Mouse (Mus musculus) megakaryocyte progenitor cell, adult 5-6 weeks (primary cell): ENCODE measurements at regions not wholly inside any gene's neighbourhood (a gene's known extent, or its start where the extent isn't known, plus 50 kb on each side); places are given as distances from the start of the nearest gene placed in this dataset.

Experiments used
- ATAC-seq: replicated peaks from 2 replicates; pipeline ENCODE4 v1.8.0; 2016; ENCODE audit warnings: mild to moderate bottlenecking, moderate TSS enrichment, inconsistent platforms; ENCODE audit not compliant: poor library complexity

DNA sequence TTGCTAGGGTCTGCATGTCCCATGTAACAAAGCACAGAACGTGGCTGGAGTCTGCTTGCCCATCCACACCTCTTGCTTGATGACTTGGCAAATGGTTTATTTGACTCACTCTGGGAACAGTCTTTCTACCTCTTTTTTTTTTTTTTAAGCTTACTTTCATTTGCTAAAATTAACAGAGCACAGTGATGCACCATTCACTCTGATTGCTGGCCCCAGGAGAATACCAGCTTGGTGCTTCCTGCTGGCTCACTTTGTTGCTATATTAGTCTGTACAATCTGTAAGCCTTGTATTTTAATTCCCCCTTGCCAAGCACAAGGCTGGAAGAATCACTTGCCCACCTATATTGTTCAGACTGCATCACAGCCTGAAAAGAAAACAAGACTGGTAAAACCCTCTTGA lies 521.4 kb upstream of the Atp11b start:
- no peak for ATAC-seq

GRCm38 (mm10) chr3:35235066-35235465 lies 518.8 kb upstream of the Atp11b start:
- ATAC-seq = no peak

DNA sequence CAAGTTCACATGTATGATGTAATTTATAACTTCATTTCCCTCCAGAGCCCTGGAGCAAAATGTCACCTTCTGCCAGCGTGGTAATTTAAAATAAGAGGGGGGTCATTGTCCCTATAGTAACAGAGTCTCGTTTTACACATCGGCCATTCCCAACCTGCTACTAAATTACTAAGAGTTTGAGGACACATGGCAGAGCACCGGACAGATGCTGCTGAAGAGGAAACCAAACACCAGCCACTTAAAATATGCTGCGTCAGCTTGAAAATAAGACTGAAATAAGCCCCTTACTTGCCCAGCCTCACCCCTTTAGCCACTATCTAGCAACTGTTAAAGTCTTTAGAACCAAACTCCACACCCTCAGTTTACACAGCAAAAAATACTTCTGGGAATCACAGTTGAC lies 518.1 kb upstream of the Atp11b start:
- no peak for ATAC-seq

DNA sequence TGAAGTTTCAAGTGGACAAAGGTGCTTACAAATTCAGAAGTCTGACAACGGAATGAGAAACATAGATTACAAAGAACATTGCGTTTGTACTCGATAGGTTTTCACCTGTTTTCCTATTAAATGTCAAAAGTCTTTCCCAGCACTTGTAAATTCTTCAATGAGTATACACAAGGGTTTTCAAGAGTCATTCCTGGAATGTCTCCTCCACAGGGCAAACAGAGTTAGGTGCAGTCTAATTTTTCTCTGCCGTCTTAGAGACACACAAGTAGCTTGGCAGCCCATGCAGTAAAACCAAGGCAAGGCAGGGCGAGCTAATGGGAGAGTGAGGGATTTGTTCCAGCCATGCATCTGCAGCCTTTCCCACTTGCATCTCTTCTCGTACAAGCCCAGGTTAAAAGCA lies 516.6 kb upstream of the Atp11b start:
- ATAC-seq = no peak

- ATAC-seq = no peak
These were observed 511.6 kb upstream of the Atp11b start for GRCm38 (mm10) chr3:35242349-35242748.

GRCm38 (mm10) chr3:35242871-35243529 lies 510.9 kb upstream of the Atp11b start:
- no peak for ATAC-seq

DNA sequence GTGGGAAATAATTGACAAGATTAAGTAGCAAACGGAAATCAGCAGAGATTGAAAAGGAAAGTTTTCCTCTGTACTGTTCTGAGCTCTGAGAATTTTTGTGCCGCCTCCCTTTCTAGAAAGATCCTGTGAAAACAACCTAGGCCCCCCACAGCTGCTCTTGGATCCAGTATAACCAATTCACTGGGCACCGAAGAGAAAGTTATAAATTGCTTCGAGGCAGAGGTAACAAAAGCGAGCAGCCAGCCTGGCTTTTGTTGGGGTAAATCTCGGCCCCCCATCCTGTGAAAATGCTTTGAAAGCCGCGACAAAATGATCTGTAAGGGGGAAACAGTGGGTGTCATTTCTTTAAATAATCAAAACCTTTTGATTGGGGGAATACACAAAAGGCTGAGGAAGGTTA lies 508.9 kb upstream of the Atp11b start:
- ATAC-seq = no peak

DNA sequence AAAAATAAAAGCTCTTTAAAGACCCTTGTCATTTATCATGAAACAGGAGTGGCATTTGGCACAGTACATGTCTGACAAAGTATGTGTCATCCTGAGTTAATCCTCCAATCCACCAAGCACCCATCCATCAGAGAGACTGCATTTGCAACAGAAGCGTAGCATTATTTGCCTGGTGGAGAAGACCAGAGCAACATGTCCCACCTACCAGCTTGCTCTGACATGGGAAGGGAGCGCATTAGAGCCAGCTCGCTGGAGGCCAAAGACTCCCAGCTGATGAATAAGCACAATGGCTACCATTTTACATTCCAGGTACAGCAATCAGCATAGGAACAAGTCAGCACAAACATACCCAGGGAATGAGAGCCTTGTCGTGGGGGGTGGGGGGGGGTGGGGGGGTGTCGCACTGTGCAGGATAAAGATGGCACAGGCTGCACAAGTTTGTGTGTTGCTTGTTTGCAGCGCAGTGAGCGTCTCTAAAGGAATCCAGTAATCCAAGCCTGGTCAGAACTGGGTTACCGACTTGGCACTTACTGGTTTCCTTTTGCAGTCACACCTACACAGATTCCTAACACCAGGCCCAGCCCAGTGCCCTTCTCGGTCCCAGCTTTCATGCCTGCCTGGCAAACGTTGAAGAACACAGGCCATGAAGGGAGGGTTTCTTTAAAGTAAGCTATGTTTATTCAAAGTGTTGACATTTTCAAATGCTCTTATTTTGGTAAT lies 507.8 kb upstream of the Atp11b start:
- ATAC-seq = no peak

DNA sequence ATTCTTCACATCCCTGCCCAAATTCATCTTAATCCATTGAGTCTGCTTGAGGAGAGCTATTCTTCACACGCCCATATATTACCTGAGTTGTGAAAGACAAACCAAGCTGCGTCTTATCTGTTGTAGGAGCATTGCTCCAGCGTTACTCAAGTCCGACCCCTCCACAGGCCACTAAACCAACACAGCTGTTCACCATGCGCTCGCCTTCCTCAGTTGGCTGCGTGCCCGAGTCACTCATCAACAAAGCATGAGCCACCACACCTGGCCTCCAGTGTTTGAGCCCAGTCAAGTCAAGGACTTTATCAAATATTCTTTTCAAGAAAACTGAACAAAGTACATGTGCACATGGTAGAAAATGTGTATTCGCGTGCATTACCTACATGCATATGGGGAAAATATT lies 504.7 kb upstream of the Atp11b start:
- no peak for ATAC-seq

GRCm38 (mm10) chr3:35250092-35250749 lies 503.7 kb upstream of the Atp11b start:
- ATAC-seq = no peak

DNA sequence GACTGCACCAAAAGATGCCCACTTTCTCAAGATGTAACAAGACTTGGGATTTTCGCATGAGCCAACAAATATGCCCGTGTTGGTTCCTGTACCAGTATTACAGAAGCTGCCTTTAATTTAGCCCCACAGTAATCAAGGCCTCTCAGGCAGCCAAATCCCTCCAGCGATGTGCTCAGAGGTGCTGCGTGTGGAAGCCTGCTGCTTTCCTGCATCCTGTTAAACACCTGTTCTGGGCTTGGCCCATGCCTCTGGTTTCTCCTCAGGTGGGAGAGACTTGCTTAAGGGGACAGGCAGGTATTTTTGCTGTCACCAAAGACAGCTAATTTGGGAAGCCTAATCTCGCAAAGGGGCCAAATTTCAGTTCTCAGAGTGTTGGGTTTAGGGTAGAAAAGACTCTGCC lies 500.0 kb upstream of the Atp11b start:
- no peak for ATAC-seq

DNA sequence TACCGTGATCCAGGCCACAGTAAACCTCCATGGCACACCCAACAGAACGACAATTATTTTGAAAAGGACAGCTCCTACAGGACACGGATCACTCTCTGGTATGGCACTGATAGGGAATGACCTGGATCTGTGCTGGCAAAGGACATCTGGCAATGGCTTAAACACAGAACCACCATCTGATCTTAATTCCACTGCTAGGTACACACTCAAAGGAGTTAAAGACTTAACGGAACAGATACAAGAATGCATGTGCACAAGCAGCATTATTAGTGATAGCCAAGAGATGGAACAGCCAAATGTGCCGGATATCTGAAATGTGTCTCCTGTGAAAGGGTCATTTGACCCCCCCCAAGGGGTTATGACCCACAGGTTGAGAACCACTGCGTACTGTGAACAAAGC lies 493.0 kb upstream of the Atp11b start:
- ATAC-seq = no peak

- ATAC-seq = no peak
These were observed 485.0 kb upstream of the Atp11b start for GRCm38 (mm10) chr3:35268949-35269348.

DNA sequence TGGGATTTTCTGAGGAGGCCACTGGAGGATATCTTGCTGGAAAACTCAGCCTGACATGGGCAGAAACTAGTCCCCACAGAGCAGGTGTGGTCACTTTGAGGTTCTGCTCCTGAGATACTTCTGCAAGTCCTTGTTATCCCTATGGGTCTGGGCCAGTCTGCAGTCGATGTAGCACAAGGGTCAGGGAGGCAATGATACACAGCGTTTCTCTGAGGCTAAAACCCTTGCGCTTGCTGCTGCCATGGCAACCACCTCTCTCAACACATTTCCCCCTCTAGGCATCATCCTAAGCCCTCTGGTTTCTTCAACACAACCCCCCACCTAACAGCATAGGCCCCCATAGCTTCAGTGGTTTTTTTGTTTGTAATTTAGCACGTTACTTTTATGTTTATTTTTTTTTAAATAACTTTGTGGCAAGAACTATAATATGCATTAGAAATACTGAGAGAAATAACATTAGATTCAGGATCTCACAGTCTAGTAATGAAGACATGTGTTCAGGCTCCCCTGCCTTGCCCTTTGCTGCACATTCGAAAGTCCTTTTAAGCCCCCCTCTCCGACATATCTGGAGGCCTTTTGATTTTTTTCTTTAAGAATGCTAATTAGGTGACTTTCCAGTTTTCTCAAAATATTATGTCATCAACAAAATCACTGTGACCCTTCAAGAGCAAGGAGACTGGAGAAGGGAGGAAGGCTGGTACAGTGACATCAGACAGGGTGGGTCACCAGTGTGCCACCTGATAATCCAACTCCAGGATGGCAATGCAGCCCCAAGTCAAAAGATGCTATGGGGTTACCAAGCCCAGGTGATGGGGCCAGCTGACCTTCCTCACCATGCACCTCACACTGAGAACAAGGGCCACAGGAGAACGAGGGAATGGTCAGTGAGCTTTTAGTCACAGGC lies 483.7 kb upstream of the Atp11b start:
- no peak for ATAC-seq

GRCm38 (mm10) chr3:35273546-35273945 lies 480.4 kb upstream of the Atp11b start:
- no peak for ATAC-seq

DNA sequence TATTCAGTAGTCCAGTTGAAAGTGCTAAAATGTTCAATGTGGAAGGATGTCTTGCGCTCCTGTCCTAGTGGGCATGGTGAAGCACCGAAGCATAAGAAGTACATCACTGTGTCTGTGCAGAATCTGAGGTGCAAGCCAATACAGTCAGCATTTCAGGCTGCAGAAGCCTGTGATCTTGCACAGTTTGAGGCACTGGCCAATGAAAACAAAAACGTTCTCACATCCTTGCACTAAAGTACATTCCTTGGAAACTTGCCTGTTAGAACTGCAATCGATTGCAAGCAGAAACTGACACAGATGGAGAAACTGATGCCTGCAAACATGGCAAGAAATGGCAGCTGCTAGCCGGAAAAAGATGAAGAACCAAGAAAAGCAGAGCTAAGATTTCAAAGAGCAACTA lies 472.9 kb upstream of the Atp11b start:
- no peak for ATAC-seq

- no peak for ATAC-seq
These were observed 471.8 kb upstream of the Atp11b start for GRCm38 (mm10) chr3:35282106-35282505.

GRCm38 (mm10) chr3:35294771-35295170 lies 459.1 kb upstream of the Atp11b start:
- no peak for ATAC-seq

- ATAC-seq = no peak
These were observed 458.2 kb upstream of the Atp11b start for GRCm38 (mm10) chr3:35295746-35296145.

DNA sequence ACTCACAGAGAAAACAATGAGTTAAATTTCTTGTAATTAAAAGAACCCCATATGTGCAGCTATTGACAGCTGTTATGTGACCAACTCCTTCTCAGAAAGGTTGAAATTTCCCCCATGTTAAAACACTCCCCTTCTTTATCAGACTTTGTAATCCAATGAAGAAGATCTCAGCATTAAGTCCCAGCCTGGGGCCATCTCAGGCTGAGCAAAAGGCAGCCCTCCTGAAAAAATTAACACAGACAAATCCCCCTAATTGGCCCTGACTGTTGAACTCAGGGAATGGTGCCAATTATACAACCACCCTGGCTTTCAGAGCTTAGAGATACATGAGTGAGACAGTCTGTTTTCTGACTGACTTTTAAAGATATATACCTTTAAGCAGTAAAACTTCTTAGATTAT lies 454.9 kb upstream of the Atp11b start:
- ATAC-seq = no peak

GRCm38 (mm10) chr3:35306013-35306412 lies 447.9 kb upstream of the Atp11b start:
- ATAC-seq = no peak
